Mouse (Mus musculus): ENCODE data around the gene Vps13c. TPM values are rescaled to one million over a fixed set of nuclear protein-coding genes. Genes with fewer than 3 reads are reported as not detected.

The Vps13c gene
- polyA plus RNA-seq, 1 experiment from 2014 or later, result 6.6 TPM

DNA sequence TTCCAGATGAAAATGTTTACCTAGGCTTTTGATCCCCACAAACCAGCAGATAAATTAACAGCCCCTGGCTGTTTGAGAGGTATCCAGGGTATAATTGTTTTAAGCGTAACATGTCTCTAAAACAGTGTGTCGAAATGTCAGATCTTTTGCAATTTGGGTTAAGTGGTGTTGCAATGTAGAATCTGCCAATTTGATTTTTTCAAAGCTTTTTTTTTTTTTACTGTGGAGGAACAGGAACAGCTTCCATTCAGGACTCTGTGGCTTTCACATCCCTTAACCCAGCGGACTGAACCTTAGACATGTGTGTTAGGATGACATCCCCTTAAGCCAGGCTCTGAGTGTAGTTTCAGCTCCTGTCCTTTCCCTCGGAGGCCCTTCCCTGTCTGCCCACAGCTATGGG is 4.8 kb downstream of the Vps13c start:
- TF ChIP-seq CTCF (IDR thresholded peaks at IDR 0.05; ENCODE audit: low read depth), result no peak
- 77% methylated on average over 4 of the region's 4 CpGs for WGBS

DNA sequence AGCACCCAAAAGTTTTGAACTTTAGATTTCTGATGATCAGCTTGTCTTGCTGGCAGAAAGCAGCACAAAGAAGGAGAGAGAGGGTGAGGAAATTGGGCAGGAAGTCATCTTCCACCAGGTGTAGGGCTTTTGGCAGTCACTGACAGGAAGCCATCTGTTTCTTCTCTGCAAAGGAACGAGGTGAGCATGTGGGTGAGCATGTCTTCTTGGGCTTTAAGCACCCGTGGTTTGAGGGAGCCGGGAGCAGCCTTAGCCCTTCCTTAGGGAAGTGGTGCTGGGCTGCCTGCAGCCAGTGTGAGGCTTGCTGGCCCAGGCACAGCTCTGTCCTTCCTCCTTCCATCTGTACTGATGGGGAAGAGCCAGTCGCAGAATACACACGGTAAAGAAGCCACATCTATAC is 5.5 kb downstream of the Vps13c start:
- ATAC-seq (ENCODE audit: insufficient read depth) (no peak), DNase-seq (no peak)
- no peak overlapping the region for H3K4me3 ChIP-seq (ENCODE audit: low read depth, low read length)
- no peaks in the 10 kb centered on the region for H3K9me3 ChIP-seq (ENCODE audit: low read depth, low read length)
- H3K27me3 ChIP-seq (ENCODE audit: insufficient read depth, low read length), result no peaks in the 10 kb centered on the region
- 51% methylated on average over 5 of the region's 5 CpGs for WGBS
- 0 out of 2 replicates have a peak, but pooled peaks cover 5% of the 10 kb centered on the region for H3K4me1 ChIP-seq (ENCODE audit: insufficient read depth)
- TF ChIP-seq CTCF (IDR thresholded peaks at IDR 0.05; ENCODE audit: low read depth), result no peak
- H3K9ac ChIP-seq, result no peak overlapping the region
- no peaks in the 10 kb centered on the region for H3K36me3 ChIP-seq (ENCODE audit: insufficient read depth)
- H3K4me2 ChIP-seq, result no peak overlapping the region
- no peak overlapping the region for H3K27ac ChIP-seq (ENCODE audit: low read depth)

More for the DNA sequence above, 4.8 kb downstream of the Vps13c start:
- DNase-seq (no peak), ATAC-seq (ENCODE audit: insufficient read depth) (no peak)
- no peak overlapping the region for H3K9ac ChIP-seq
- no peak overlapping the region for H3K4me2 ChIP-seq
- no peaks in the 10 kb centered on the region for H3K27me3 ChIP-seq (ENCODE audit: insufficient read depth, low read length)
- H3K4me1 ChIP-seq (ENCODE audit: insufficient read depth), result 0 out of 2 replicates have a peak, but pooled peaks cover 5% of the 10 kb centered on the region
- H3K36me3 ChIP-seq (ENCODE audit: insufficient read depth), result no peaks in the 10 kb centered on the region
- no peaks in the 10 kb centered on the region for H3K9me3 ChIP-seq (ENCODE audit: low read depth, low read length)
- no peak overlapping the region for H3K27ac ChIP-seq (ENCODE audit: low read depth)
- no peak overlapping the region for H3K4me3 ChIP-seq (ENCODE audit: low read depth, low read length)

DNA sequence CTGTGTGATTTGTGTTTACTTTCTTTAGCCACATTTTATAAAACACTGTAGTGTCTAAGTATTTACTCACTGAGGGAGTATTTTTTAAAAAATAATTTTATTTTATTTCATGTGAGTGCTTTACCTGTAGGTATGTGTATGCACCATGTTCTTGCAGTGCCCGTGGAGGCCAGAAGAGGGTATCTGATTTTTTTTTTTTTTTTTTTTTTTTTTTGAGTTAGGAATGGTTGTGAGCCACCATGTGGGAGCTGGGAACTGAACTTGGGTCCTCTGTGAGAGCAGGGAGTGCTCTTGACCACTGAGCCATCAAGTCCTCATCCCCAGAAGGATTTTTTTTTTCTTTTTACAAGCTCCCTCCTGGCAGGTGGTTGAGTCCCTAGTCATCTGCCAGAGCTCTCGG is 5.9 kb downstream of the Vps13c start:
- TF ChIP-seq CTCF (IDR thresholded peaks at IDR 0.05; ENCODE audit: low read depth), result no peak
- 96% methylated on average over 2 of the region's 2 CpGs for WGBS
- Histone ChIP-seq H3K9me3 (ENCODE audit: low read depth, low read length) (no peaks in the 10 kb centered on the region), H3K4me3 (ENCODE audit: low read depth, low read length) (no peak overlapping the region), H3K4me2 (no peak overlapping the region), H3K4me1 (ENCODE audit: insufficient read depth) (0 out of 2 replicates have a peak, but pooled peaks cover 2% of the 10 kb centered on the region), H3K27ac (ENCODE audit: low read depth) (no peak overlapping the region), H3K9ac (no peak overlapping the region), H3K27me3 (ENCODE audit: insufficient read depth, low read length) (no peaks in the 10 kb centered on the region), H3K36me3 (ENCODE audit: insufficient read depth) (no peaks in the 10 kb centered on the region)
- no peak for ATAC-seq (ENCODE audit: insufficient read depth)
- no peak for DNase-seq

DNA sequence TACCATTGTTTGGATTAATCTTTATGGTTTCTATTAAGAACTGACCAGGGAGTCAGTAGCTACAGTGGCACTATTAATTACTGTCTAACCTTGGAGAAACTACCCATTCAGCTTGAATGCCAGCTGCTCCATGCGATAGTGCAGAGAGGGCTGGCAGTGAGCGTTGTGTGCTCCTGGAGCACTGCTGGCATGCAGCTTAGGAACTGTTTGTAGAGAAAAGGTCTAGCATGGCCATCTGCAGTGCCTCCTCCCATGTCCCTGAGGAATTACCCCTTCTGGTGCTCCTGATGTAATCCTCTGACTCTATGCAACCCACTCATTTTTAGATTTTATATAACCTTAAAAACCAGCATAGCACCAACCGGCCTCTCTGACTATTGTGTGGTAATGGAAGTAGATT is 7.4 kb downstream of the Vps13c start:
- H3K27ac ChIP-seq (ENCODE audit: low read depth), result no peak overlapping the region
- H3K9ac ChIP-seq, result no peak overlapping the region
- H3K9me3 ChIP-seq (ENCODE audit: low read depth, low read length), result no peaks in the 10 kb centered on the region
- no peak overlapping the region for H3K4me2 ChIP-seq
- no peak for TF ChIP-seq CTCF (IDR thresholded peaks at IDR 0.05; ENCODE audit: low read depth)
- ATAC-seq (ENCODE audit: insufficient read depth) (no peak), DNase-seq (no peak)
- H3K27me3 ChIP-seq (ENCODE audit: insufficient read depth, low read length), result no peaks in the 10 kb centered on the region
- H3K4me3 ChIP-seq (ENCODE audit: low read depth, low read length), result no peak overlapping the region
- H3K36me3 ChIP-seq (ENCODE audit: insufficient read depth), result no peaks in the 10 kb centered on the region
- no peaks in the 10 kb centered on the region for H3K4me1 ChIP-seq (ENCODE audit: insufficient read depth)
- WGBS, result 82% methylated on average over 3 of the region's 3 CpGs

DNA sequence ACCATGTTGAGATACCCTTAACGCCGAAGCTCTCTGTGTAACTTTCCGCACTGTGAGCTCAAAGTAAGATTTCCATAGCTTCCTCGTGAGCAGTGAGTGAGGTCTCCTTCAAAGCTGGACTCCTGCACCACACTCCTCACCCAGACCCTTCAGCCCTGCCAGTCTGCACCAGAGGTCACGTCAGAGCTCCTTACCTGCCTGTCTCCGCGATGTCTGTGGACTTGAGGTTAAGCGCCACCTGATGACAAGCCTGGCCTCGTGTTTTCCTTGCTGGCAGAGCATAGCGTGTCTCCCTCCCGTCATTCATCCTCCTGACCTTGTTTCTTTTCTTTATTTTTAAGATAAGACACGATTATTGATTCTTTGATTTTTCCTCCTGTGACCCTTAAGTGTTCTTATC is 9.2 kb downstream of the Vps13c start:
- ATAC-seq (ENCODE audit: insufficient read depth) (no peak), DNase-seq (no peak)

DNA sequence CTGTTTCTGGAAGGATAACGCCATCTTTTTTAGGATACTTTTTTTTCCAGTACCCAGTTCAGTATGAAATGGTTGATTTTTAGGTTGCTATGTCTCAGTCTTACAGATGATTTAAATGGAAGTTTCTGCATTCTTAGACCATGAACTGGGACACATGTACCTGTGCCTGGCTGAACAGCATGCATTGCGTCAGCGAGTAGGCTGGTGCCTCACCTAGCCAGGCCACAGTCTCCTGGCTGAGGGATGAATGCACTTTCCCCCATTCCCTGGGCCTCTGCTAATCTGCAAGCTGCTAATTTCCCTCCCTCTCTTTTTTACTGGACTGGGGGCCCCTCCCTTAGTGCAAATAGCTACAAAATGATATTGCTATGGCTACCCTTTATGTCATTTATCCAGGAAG is 9.7 kb downstream of the Vps13c start:
- WGBS, result 74% methylated on average over 3 of the region's 3 CpGs
- Histone ChIP-seq H3K9me3 (ENCODE audit: low read depth, low read length) (no peaks in the 10 kb centered on the region), H3K36me3 (ENCODE audit: insufficient read depth) (0 out of 2 replicates have a peak, but pooled peaks cover 2% of the 10 kb centered on the region), H3K9ac (no peak overlapping the region), H3K4me2 (no peak overlapping the region), H3K4me1 (ENCODE audit: insufficient read depth) (no peaks in the 10 kb centered on the region), H3K4me3 (ENCODE audit: low read depth, low read length) (no peak overlapping the region), H3K27ac (ENCODE audit: low read depth) (no peak overlapping the region), H3K27me3 (ENCODE audit: insufficient read depth, low read length) (no peaks in the 10 kb centered on the region)
- no peak for DNase-seq
- no peak for TF ChIP-seq CTCF (IDR thresholded peaks at IDR 0.05; ENCODE audit: low read depth)
- ATAC-seq (ENCODE audit: insufficient read depth), result no peak

More for the DNA sequence above, 9.2 kb downstream of the Vps13c start:
- Histone ChIP-seq H3K27me3 (ENCODE audit: insufficient read depth, low read length) (no peaks in the 10 kb centered on the region), H3K9me3 (ENCODE audit: low read depth, low read length) (no peaks in the 10 kb centered on the region), H3K4me3 (ENCODE audit: low read depth, low read length) (no peak overlapping the region), H3K36me3 (ENCODE audit: insufficient read depth) (no peaks in the 10 kb centered on the region), H3K4me1 (ENCODE audit: insufficient read depth) (no peaks in the 10 kb centered on the region), H3K9ac (no peak overlapping the region), H3K4me2 (no peak overlapping the region), H3K27ac (ENCODE audit: low read depth) (no peak overlapping the region)
- WGBS, result 59% methylated on average over 12 of the region's 12 CpGs
- TF ChIP-seq CTCF (IDR thresholded peaks at IDR 0.05; ENCODE audit: low read depth), result no peak

DNA sequence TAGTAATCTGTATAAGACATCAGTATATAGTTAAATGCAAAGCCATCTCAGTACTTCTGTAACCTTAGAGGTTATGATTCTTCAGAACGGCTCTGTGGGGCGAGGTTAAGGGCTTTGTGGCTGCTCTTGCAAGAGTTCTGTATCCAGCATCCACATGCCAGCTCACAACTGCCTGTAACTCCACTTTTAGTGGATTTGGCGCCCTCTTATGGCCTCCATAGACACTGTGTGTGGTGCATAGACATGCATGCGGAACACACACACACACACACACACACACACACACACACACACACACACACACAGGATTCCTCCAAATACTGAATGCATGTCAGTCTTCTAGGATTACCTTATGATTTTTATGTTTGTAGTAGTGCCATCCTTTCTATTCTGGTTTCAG is 11.0 kb downstream of the Vps13c start:
- DNase-seq, result peak; percentile 52
- peaks cover 8% of the 10 kb centered on the region; the same call in 1 of the 2 replicates for H3K36me3 ChIP-seq (ENCODE audit: insufficient read depth)

DNA sequence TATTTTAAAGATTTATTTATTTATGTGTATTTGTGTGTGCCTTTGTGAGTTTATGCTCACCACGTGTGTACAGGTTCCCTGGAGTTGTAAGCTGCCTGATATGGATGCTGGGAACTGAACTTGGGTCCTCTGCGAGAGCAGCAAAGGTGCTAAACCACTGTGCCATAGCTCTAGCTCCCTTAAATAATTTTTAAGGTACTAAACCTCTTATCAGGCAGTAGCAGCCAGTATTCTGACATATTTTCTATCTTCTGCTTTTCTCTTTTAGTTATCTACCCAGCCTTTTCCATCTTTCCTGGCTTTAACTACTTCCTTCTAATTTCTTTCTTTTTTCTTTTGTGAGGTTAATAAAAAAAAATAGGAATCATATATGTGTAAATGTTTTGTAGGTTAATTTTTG is 20.1 kb downstream of the Vps13c start:
- Histone ChIP-seq H3K36me3 (ENCODE audit: insufficient read depth) (peaks cover 8% of the 10 kb centered on the region; the same call in 1 of the 2 replicates), H3K27ac (ENCODE audit: low read depth) (no peak overlapping the region), H3K4me3 (ENCODE audit: low read depth, low read length) (no peak overlapping the region), H3K9me3 (ENCODE audit: low read depth, low read length) (no peaks in the 10 kb centered on the region), H3K4me2 (no peak overlapping the region), H3K4me1 (ENCODE audit: insufficient read depth) (0 out of 2 replicates have a peak, but pooled peaks cover 3% of the 10 kb centered on the region), H3K9ac (no peak overlapping the region), H3K27me3 (ENCODE audit: insufficient read depth, low read length) (no peaks in the 10 kb centered on the region)
- WGBS, result 69% methylated on average over 2 of the region's 2 CpGs
- DNase-seq, result no peak
- ATAC-seq (ENCODE audit: insufficient read depth), result no peak
- no peak for TF ChIP-seq CTCF (IDR thresholded peaks at IDR 0.05; ENCODE audit: low read depth)

More for the DNA sequence above, 11.0 kb downstream of the Vps13c start:
- peak; percentile 41 for TF ChIP-seq CTCF (IDR thresholded peaks at IDR 0.05; ENCODE audit: low read depth)
- Histone ChIP-seq H3K4me3 (ENCODE audit: low read depth, low read length) (no peak overlapping the region), H3K9ac (no peak overlapping the region), H3K4me2 (no peak overlapping the region), H3K27me3 (ENCODE audit: insufficient read depth, low read length) (no peaks in the 10 kb centered on the region), H3K9me3 (ENCODE audit: low read depth, low read length) (no peaks in the 10 kb centered on the region), H3K4me1 (ENCODE audit: insufficient read depth) (no peaks in the 10 kb centered on the region), H3K27ac (ENCODE audit: low read depth) (no peak overlapping the region)
- no peak for ATAC-seq (ENCODE audit: insufficient read depth)
- WGBS, result 74% methylated on average over 4 of the region's 4 CpGs

Measured in lung, embryonic 14.5 days (tissue).